Mouse (Mus musculus): ENCODE results near the gene Pop4.

GRCm38 (mm10) chr7:38259631-38260030, 11.6 kb downstream of the Pop4 start:
- TF ChIP-seq POLR2A (IDR thresholded peaks at IDR 0.05; ENCODE audit: borderline replicate concordance, insufficient read depth, low read length) (no peak), CTCF (IDR thresholded peaks at IDR 0.05; ENCODE audit: borderline replicate concordance, insufficient read depth, low read depth, low read length) (no peak)
